Mouse (Mus musculus) gastrocnemius, postnatal 36 days (tissue): ENCODE results near the gene Ado. TPM values are rescaled to one million over a fixed set of nuclear protein-coding genes. Genes with fewer than 3 reads are reported as not detected.

Source experiments
- total RNA-seq, 2 experiments: library from RNA; stranded (reverse); gene quantifications; 2 replicates each; pipeline ENCODE4 v1.2.3; 2021

The Ado gene
- total RNA-seq, 2 experiments from 2014 or later: 25.9 to 26.0 TPM

Other genes with a start within 250 kb of the Ado start
- under 1 TPM; 0.84 to 0.86 TPM for gene Egr2, start 13.5 kb downstream of the Ado start, total RNA-seq